Mouse (Mus musculus): Measurements from ENCODE around the gene Kat6b.

- TF ChIP-seq POLR2A (IDR thresholded peaks at IDR 0.05; ENCODE audit: extremely low read depth, insufficient read depth, low read length) (no peak), CTCF (IDR thresholded peaks at IDR 0.05; ENCODE audit: extremely low read depth, insufficient read depth, low read length) (no peak)
These were observed 18.5 kb downstream of the Kat6b start for GRCm38 (mm10) chr14:21499631-21500153.
